Mouse (Mus musculus): Measurements from ENCODE around the gene Pex14.

The Pex14 gene

DNA sequence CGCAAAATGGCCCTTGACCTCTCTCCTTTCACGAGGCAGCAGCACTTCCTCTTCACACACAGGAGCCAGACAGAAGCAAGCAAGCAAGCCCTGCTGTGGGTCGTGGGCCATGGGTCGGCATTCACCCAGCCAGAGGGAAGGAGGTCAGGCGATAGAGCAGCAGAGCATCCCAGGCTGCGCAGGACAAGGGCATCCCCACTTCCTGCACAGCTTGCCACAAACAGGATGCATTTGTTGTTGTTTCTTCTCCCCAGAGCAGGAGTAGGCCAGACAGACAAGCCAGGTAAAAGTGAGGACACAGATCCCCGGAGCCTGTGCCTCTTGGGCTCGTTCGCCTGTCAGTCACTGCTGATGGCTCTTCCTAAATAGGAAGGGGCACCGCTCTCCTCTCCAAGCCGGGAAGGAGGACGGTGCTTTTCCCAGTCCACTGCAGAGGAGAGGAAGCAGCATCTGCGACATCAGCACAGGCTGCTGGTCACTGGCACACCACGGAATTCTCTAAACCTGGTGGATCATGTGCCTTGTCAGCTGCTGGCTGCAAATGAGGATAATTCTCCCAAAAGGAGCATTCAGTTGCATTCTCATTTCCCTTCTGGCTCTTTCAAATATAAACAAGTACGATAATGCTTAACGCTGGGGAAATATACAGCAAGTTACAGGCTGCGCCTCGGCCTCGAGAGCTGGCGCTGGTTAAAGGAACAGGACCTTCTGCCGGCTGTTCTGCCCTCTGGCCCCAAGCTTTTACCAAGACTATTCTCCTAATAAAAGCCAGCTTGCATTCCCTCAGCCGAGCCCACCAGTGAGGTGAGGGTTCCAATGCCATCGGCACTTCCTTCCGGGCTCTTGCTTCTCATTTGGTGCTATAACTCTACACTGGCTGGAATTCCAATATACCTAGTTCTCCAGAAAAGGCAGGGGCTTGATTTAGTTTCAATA is 113.9 kb downstream of the Pex14 start:
- DNase-seq (ENCODE audit: low spot score in 2 of 2) = no peak

DNA sequence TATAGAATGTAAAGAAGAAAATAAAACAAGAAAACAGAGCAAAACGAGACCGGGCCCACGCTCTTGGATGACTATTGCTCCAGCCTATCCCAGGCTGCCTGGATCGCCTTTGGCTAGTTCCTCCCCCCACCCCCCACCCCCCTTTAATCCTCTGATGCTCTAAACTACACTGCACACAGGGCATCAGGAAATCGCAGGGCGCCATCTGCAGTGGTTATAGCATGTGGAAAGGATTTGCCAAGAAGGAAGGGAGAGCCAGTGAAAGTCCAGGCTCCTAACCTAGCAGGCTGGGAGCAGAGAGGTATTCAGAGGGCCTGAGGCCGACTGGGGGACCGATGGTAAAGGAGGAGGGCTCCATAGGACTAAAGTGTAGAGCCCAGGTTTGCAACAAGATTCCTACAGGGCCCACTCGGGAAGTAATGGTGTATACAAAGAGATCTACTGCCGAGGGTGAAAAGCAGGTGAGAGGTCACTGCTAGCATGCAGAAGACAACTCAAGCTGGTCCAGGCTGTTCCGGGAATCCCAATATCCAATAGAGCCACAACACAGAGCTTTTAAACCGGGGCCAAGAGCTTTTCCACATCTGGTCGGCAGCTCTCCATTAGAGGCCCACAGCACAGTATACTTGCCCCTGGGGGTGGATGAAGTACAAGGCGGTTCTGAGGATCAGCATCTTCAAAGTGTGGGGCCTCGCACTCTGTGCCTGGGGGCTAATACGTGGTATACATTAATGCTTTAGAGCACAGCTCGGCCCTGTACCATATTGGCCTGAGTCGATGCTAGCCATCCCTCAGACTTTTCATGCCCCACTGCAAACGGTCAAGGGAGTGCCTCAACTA is 114.8 kb downstream of the Pex14 start:
- no peak for DNase-seq (ENCODE audit: low spot score in 2 of 2)

GRCm38 (mm10) chr4:148982274-148982673 is 117.4 kb downstream of the Pex14 start:
- DNase-seq (ENCODE audit: low spot score in 2 of 2) = no peak

DNA sequence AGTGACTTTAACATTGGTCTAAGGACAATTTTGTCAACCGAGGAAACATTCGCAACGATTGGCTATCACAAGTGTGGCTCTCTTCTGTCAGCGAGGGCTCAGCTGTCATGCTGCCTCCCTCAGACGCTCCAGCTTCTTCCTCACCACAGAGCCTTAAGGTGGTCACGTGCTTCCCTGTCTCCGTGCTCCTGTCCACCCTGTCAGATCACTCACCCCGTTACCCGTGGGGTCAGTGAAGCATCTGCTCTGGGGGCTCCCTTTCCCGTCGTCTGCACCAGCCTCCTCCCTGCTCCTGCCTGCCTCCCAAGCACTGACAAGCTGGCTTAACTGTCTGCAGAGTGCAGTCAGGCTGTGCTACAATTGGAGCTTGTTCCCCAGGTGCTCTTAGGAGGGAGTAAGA is 119.8 kb downstream of the Pex14 start:
- DNase-seq (ENCODE audit: low spot score in 2 of 2) = no peak

GRCm38 (mm10) chr4:148978926-148979325 is 120.8 kb downstream of the Pex14 start:
- DNase-seq (ENCODE audit: low spot score in 2 of 2) = no peak

DNA sequence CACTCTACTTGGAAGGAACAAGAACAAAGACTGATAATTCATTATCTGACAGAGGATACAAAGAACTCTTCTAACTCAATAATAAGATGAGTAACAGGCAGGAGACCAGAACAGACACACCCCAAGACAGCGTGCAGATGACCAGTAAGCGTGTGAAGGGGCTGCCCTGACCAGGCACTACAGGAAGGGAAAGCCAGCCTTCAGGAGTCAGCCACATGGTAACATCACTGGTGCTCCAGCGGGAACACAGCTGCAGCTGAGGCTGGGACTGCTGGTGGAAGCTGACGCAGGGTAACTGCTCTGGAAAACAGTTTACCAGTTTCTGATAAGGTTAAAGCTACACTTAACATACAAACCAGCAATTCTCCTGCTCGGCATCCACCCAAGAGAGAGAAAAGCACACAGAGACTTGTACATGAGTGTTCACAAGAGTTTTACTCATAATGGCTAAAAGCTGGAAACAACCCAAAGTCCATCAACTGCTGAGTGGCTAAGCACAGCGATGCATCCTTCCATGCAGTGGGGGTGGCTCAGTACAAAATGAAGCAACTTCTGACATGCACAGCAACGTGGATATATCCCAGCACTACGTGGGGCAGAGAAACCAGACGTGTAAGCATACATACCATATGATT is 121.3 kb downstream of the Pex14 start:
- DNase-seq (ENCODE audit: low spot score in 2 of 2) = no peak

DNA sequence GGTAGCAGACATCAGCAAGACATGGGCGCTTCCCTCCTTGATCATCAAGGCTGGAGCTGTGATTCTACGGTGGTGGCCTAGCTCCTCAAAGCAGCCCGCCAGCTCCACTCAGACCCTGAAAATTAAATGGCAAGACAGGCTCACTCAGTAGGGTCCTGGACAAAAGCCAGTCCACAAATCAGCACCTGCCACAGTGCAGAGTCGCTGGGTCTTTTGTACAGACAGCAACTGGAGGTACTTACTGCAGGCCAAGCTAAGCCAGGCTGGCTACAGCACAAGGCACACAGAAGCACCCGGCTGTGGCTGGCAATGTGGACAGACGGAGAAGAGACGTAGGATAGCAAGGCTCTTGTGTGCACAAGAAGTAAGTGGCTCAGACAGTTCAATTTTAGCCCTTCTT is 124.8 kb downstream of the Pex14 start:
- no peak for DNase-seq (ENCODE audit: low spot score in 2 of 2)

- DNase-seq (ENCODE audit: low spot score in 2 of 2) = no peak
Observed at GRCm38 (mm10) chr4:148973387-148973786, 126.3 kb downstream of the Pex14 start.

GRCm38 (mm10) chr4:148972707-148973106 is 127.0 kb downstream of the Pex14 start:
- DNase-seq (ENCODE audit: low spot score in 2 of 2) = no peak

DNA sequence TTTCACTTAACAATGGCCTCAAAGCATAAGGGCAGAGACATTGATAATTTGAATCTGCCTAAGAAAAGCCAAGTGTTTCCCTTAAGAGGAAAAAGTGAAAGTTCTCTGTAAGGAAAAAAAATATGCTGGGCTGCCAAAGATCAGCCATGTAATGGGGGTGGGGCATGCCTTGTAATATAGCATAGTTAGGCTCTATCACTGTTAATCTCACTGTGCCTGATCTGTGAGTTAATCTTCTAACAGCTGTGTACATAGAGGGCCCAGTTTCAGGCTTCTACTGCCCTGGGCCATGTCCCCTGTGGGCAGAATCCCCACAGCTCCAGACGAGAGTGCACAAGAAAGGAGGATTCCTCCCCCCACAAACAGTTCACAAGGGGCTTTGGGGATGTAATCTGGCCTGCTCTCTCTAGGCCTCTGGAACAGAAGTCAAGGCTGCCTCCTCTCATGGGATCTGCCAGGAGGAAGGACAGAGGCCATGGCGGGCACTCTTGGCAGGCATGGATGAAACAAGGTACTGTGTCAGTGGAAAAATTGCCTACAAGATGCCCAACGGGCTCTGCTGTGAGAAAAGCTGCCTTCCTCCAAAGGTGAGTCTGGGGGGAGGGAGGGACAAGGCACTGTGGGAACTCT is 127.9 kb downstream of the Pex14 start:
- no peak for DNase-seq (ENCODE audit: low spot score in 2 of 2)

DNA sequence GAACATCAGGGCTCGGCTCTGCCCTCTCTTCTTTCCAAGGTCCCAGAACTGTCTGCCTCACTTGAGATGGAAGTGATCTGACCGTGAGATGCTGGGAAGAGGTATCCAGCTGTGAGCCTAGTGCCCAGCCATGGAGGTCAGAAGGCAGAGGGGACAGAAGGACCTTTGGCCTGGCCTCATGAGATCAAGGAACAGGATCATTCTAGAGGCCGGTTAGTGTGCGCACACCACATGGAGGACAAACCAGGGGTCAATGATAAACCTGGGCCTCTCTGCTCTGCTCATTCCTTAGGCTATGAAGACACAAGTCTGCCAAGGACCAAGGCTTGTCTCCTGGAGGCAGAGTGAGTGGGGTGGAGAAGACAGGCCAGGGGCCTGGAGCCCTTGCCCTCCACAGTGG is 128.9 kb downstream of the Pex14 start:
- no peak for DNase-seq (ENCODE audit: low spot score in 2 of 2)

GRCm38 (mm10) chr4:148969610-148970009 is 130.1 kb downstream of the Pex14 start:
- DNase-seq (ENCODE audit: low spot score in 2 of 2) = no peak

- no peak for DNase-seq (ENCODE audit: low spot score in 2 of 2)
Observed at GRCm38 (mm10) chr4:148968859-148969258, 130.8 kb downstream of the Pex14 start.

DNA sequence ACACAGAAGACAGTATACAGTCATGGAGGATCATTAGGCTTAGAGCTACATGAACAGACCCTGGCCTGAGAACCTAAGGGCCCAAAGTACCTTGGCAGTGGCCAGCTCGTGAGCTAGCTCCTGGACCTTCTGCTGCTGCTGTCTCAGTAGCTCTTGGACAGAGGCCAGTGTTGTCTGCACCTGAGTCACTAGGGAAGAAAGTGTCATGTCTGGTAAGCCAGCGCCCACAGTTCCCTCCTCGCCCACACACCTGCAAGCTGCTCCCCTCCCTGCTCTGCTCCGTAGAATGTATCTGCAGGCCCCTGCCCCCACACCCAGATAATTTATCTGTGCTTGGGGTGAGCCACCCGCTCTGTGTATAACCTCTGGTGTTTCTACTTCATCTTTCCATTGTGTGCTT is 133.5 kb downstream of the Pex14 start:
- DNase-seq (ENCODE audit: low spot score in 2 of 2) = no peak

DNA sequence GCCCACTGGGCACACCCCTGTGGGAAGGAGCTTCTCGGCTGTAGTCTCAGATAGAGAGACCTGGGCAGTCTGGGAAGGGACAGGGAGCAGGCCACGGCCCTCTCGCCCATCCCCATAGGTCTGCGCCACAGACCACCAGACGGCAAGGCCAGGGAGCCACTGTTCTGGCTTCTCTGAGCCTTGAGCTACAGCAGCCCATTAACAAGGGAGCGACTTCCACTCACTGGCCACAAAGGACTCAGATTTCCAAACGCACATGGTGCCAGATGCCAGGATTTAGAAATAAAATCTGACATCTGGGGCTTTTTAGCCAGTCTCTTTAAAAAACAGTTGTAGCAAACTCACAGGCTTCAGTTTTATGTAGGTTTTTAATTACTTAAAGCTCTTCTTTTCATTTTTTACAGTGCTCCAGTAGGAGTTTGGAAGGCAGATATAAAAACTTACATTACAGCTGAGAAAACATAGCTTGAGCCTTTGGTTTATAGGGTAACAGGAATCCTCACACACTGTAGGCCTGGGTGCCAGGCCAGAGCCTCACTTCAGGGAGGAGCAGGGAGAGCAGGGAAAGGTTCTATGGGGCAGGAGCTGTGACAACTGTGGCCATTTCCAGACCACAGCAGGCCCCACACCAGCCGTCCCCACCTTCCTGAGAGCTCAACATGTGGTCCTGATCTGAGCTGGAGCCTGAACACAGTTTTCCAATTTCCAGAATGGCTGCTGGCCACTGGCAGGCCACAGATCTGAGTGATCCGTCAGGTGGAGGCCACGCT is 134.9 kb downstream of the Pex14 start:
- no peak for DNase-seq (ENCODE audit: low spot score in 2 of 2)

- no peak for DNase-seq (ENCODE audit: low spot score in 2 of 2)
Observed at GRCm38 (mm10) chr4:148962096-148962495, 137.6 kb downstream of the Pex14 start.

DNA sequence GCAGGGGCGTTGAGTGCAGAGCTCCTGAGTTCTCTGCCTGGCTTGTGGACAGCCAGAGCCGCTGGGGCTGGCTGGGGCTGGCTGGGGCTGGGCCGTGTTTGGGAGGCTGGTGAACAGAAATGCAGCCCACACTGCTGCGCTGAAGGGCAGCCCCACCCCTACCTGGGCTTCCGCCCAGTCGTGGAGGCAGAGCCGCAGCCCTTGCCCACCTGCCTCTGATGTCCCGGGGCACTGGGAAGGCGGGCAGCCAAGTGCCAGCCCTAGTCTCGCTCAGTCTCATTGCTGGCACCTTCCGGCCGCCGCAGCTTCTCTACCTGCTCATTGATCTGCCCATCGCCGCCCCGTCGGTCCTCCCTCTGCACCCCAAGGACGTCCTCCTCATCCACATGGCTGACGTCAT is 138.6 kb downstream of the Pex14 start:
- DNase-seq (ENCODE audit: low spot score in 2 of 2) = no peak

GRCm38 (mm10) chr4:148960011-148960410 is 139.7 kb downstream of the Pex14 start:
- DNase-seq (ENCODE audit: low spot score in 2 of 2) = no peak

DNA sequence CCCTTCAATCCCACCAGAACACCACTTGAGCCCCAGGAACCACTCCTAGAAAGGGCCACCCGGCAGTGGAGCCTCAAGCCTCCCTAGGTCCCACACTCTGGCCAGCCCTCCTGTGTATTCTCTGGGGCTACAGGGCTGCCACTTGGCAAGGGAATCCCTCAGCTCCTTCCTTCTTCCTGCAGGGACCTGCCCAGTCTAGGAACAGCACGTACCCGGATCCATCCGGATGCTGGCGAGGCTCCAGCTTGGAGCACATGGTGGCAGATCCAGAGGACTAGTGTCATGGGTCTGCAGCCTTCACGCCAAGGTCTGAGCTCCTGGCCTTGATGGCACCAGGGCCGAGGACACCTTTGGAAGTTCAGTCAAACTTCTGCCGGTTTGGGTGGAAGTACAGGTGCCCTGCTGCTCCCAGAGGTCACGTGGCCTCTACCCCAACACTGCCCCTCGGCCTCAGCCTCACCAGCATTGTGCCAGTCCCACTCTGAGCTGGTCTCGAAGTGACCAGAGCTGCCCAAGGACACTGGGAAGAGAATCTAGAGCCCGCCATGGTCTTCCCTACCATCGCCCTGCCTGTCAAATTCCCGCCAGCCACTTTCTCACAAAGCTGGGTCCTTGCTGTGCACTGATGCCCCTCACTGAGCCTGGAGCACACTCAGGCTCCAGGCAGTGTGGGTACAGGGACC is 144.4 kb downstream of the Pex14 start:
- no peak for DNase-seq (ENCODE audit: low spot score in 2 of 2)

Data from natural killer cell, adult 2 months (primary cell).